ENCODE assay signal across 27 mouse cellular contexts in the genomic region with DNA sequence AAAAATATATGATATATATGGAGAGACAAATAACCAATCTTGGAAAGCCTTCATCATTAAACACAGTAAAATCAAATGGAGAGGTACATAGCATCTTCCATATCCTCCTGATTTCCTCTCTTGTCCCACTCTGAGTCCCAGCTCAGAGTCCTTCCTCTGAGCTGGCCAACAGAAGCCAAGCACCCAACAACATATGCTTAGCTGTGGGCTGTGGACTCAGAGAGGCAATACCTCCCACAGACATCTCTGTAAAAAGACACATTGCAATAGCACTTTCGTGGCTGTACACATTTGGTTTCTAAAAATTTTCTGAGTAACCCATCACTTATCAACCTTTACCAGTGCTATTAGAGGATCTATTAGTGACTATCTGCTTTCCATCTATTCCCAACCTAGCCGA. TPM values are rescaled to one million over a fixed set of nuclear protein-coding genes. Genes with fewer than 3 reads are reported as not detected.
"Had no signal": no experiment of that assay in that cellular context is flagged by ENCODE, and none has a peak within 500 bp of the region (broad histone marks: within the 10 kb centered on the region; RNA-seq: fewer than 3 reads in every experiment).

No protein-coding gene starts in this region.

- H3K4me1 ChIP-seq: heart, embryonic 10.5 days; heart, embryonic 12.5 days; hindbrain, embryonic 10.5 days; hindbrain, embryonic 12.5 days; intestine, embryonic 15.5 days; limb, embryonic 10.5 days; limb, embryonic 12.5 days; liver, embryonic 13.5 days had no signal

- H3K36me3 ChIP-seq: heart, embryonic 10.5 days; heart, embryonic 12.5 days; hindbrain, embryonic 10.5 days; hindbrain, embryonic 12.5 days; intestine, embryonic 15.5 days; limb, embryonic 10.5 days; limb, embryonic 12.5 days; liver, embryonic 13.5 days had no signal

- H3K4me3 ChIP-seq: gastrocnemius, adult 2 months; heart, embryonic 10.5 days; heart, embryonic 12.5 days; hindbrain, embryonic 10.5 days; hindbrain, embryonic 12.5 days; intestine, embryonic 15.5 days; left cerebral cortex, adult 2 months; limb, embryonic 10.5 days; limb, embryonic 12.5 days; liver, embryonic 13.5 days had no signal

- H3K27ac ChIP-seq: gastrocnemius, adult 2 months; heart, embryonic 10.5 days; hindbrain, embryonic 10.5 days; hindbrain, embryonic 12.5 days; hindbrain, embryonic 14.5 days; intestine, embryonic 15.5 days; limb, embryonic 10.5 days; limb, embryonic 12.5 days; liver, embryonic 13.5 days had no signal

- DNase-seq: gastrocnemius, adult 2 months; gastrocnemius, postnatal 10 days; gastrocnemius, postnatal 25 days; heart, adult 18-20 months; heart, postnatal 10 days; heart, postnatal 4 days; kidney, adult 18-20 months; kidney, adult 8-10 months; kidney, postnatal 10 days; kidney, postnatal 25 days; kidney, postnatal 4 days; liver; liver, embryonic 13.5 days had no signal

- H3K27me3 ChIP-seq: heart, embryonic 12.5 days; intestine, embryonic 15.5 days; liver, embryonic 13.5 days had no signal

- H3K9me3 ChIP-seq: heart, embryonic 10.5 days; heart, embryonic 12.5 days; hindbrain, embryonic 10.5 days; hindbrain, embryonic 12.5 days; intestine, embryonic 15.5 days; limb, embryonic 10.5 days; limb, embryonic 12.5 days; liver, embryonic 13.5 days had no signal

RNA-seq across cellular contexts. Expression of a gene that starts 42.7 kb away (rescaled TPM):
- total RNA-seq: gastrocnemius, postnatal 25 days; granulocyte monocyte progenitor cell, adult 5-6 weeks; heart, postnatal 25 days had no signal
- polyA plus RNA-seq: heart, embryonic 14.5 days; heart, embryonic 16.5 days; inflammation-experienced regulatory T-cells, adult 6 months; limb, embryonic 10.5 days; limb, embryonic 12.5 days had no signal
